Mouse (Mus musculus) embryonic fibroblast, embryonic 13.5 days (primary cell): Measurements from ENCODE around the gene Ptprn2. TPM values are rescaled to one million over a fixed set of nuclear protein-coding genes. Genes with fewer than 3 reads are reported as not detected.

Experiments used
- H3K27ac ChIP-seq: 2 replicates; pipeline ENCODE4 v1.5.1; 2012; ENCODE audit warnings: low read length, control low read depth, inconsistent platforms; ENCODE audit not compliant: insufficient read depth
- H3K4me1 ChIP-seq: 2 replicates; pipeline ENCODE4 v1.6.1; 2011; ENCODE audit warnings: low read length; ENCODE audit not compliant: control insufficient read depth, insufficient read depth
- H3K4me3 ChIP-seq: 2 replicates; pipeline ENCODE4 v1.5.1; 2011; ENCODE audit warnings: mild to moderate bottlenecking, control low read depth, low read length; ENCODE audit not compliant: insufficient read depth
- CTCF ChIP-seq: IDR thresholded peaks from 2 replicates; pipeline ENCODE4 v1.5.1; 2011; ENCODE audit warnings: mild to moderate bottlenecking, control low read depth, low read length, moderate library complexity, borderline replicate concordance; ENCODE audit not compliant: insufficient read depth
- POLR2A ChIP-seq: IDR thresholded peaks from 2 replicates; pipeline ENCODE4 v1.6.1; 2011; ENCODE audit warnings: low read depth, mild to moderate bottlenecking, control low read depth, low read length, moderate library complexity
- polyA plus RNA-seq: library from polyadenylated mRNA; stranded (reverse); fragments of >200 nt; gene quantifications from 2 replicates; pipeline ENCODE4 v1.2.4, GENCODE M21; 2011; ENCODE audit warnings: low read depth; ENCODE audit not compliant: missing spikeins, insufficient read length

Ptprn2 gene
- polyA plus RNA-seq, 1 experiment = 0.26 TPM

DNA sequence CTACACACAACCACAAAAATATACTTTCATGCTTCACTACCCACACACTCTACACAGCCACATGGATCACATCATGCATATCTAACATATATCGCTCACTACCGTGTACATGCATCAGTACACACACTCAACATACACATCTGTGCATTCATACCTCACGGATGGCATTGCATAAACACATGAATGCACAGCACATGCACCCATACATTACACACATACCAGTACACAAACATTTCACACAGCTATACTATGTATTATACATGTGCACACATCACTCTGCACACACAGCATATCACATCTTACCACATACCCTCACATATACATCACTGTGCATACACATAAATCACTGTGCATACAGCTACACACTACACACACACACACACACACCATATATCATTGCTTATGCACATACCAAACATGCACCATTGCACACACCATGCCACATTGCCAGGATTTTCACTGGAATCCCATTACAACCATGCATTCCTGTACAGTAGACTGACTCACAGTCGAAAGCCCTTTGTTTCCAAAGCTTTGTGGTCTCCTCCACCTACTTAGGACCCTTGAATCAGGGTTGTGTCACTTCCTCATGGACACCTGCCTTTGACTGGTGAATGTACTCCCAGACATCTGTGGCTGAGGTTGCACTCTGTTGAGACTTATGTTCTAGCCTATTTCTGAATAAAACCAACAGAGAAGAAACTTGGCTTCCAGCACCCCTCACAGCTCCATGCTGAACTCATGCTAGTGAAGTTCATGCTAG lies 607.0 kb downstream of the Ptprn2 start:
- H3K4me3 ChIP-seq = no peak overlapping the region
- H3K4me1 ChIP-seq = no peaks in the 10 kb centered on the region
- no peak overlapping the region for H3K27ac ChIP-seq
- TF ChIP-seq POLR2A (no peak), CTCF (no peak)

DNA sequence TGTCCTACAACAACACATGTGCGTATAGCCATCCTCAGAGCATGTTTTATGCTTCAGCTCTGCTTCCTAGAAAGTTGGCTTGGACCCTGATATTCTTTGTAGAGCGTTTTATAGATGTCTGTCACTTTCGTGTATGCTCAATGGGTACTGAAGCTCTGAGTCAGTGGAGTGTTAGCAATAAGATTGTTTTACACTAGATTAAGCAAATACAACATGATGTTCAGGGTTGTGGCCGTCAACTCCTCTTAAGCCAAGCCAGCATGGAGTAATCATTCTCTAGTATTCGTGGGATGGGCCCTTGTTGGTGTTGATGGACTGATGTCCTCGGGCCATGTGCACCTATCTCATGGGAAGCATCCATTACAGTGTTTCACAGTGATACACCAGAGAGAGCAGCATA lies 610.4 kb downstream of the Ptprn2 start:
- TF ChIP-seq POLR2A = no peak
- no peak for TF ChIP-seq CTCF
- Histone ChIP-seq H3K4me1 (no peaks in the 10 kb centered on the region), H3K27ac (no peak overlapping the region), H3K4me3 (no peak overlapping the region)

DNA sequence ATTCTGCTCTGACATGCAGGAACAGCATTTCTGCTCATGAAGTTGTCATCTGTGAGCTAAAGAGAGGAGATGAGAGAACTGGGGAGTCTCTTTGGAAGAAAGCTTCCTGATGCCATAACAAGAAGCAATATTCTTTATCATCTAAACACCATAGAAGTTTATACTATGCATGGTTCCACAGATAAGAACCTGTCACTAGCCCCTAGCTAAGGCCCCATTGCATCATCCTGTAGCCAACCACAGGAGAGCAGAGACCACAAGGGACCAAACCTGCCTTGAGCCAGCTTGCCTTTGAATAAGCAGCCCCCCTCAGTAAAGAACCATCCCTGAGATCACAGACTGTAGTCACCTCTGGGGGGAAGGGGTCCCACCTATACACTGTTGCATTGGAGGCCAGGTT lies 612.8 kb downstream of the Ptprn2 start:
- Histone ChIP-seq H3K4me3 (no peak overlapping the region), H3K4me1 (no peaks in the 10 kb centered on the region), H3K27ac (no peak overlapping the region)
- no peak for TF ChIP-seq CTCF
- no peak for TF ChIP-seq POLR2A

GRCm38 (mm10) chr12:117106696-117107095 lies 621.2 kb downstream of the Ptprn2 start:
- no peak overlapping the region for H3K27ac ChIP-seq
- TF ChIP-seq CTCF (no peak), POLR2A (no peak)
- H3K4me3 ChIP-seq = no peak overlapping the region
- H3K4me1 ChIP-seq = no peaks in the 10 kb centered on the region

- H3K4me1 ChIP-seq = no peaks in the 10 kb centered on the region
- no peak overlapping the region for H3K4me3 ChIP-seq
- no peak overlapping the region for H3K27ac ChIP-seq
- TF ChIP-seq CTCF (no peak), POLR2A (no peak)
These were observed 621.7 kb downstream of the Ptprn2 start for GRCm38 (mm10) chr12:117107143-117107616.

- Histone ChIP-seq H3K4me3 (no peak overlapping the region), H3K27ac (no peak overlapping the region), H3K4me1 (no peaks in the 10 kb centered on the region)
- TF ChIP-seq CTCF (no peak), POLR2A (no peak)
These were observed 629.8 kb downstream of the Ptprn2 start for GRCm38 (mm10) chr12:117115254-117115865.

GRCm38 (mm10) chr12:117127078-117127477 lies 641.6 kb downstream of the Ptprn2 start:
- Histone ChIP-seq H3K4me3 (no peak overlapping the region), H3K27ac (no peak overlapping the region), H3K4me1 (no peaks in the 10 kb centered on the region)
- TF ChIP-seq CTCF (no peak), POLR2A (no peak)

- TF ChIP-seq CTCF (no peak), POLR2A (no peak)
- Histone ChIP-seq H3K27ac (no peak overlapping the region), H3K4me1 (no peaks in the 10 kb centered on the region)
These were observed 642.0 kb downstream of the Ptprn2 start for GRCm38 (mm10) chr12:117127485-117127884.

DNA sequence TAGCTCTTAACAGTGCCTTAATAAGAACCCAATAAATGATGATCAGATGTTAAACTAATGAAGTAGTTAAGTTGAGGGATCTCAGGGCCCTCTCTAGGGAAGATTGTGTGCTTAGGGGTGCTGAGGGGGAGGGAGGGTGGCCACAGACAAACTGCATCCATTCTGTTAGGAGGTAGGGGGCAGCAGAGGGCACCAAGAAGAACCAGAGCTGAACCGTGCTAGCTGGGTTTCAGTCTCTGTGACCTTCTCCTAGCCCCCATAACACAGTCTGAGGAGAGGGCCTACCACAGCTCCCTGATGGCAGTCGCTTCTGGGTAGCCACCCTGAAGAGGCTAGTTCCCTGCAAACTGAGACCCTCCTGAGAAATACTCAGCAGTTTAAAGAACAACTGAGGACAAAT lies 646.6 kb downstream of the Ptprn2 start:
- TF ChIP-seq CTCF (peak; percentile 57; the same call in 1 of the 2 replicates), POLR2A (no peak)
- Histone ChIP-seq H3K27ac (no peak overlapping the region), H3K4me1 (no peaks in the 10 kb centered on the region), H3K4me3 (no peak overlapping the region)

More at GRCm38 (mm10) chr12:117127485-117127884, 642.0 kb downstream of the Ptprn2 start:
- H3K4me3 ChIP-seq = no peak overlapping the region

- Histone ChIP-seq H3K27ac (no peak overlapping the region), H3K4me3 (no peak overlapping the region), H3K4me1 (no peaks in the 10 kb centered on the region)
- no peak for TF ChIP-seq POLR2A
- no peak for TF ChIP-seq CTCF
These were observed 649.7 kb downstream of the Ptprn2 start for GRCm38 (mm10) chr12:117135205-117135604.
